Mouse (Mus musculus) splenic B cell, adult 2 months (primary cell): ENCODE results near the gene Gm12184.
"Not testable (repeated sequence)": the region's sequence is repeated elsewhere in the genome, so short reads cannot be mapped to it uniquely, and the experiment has no call there.

Experiments used
- DNase-seq: peaks from one replicate; pipeline ENCODE4 v3.0.0-alpha.2; 2011; ENCODE audit warnings: low read depth, low spot score
- H3K27me3 ChIP-seq: 2 replicates; pipeline ENCODE4 v1.6.1; 2012; ENCODE audit warnings: mild to moderate bottlenecking, low read length, moderate library complexity, mixed read lengths; ENCODE audit not compliant: control insufficient read depth, poor library complexity, insufficient read depth, severe bottlenecking
- H3K36me3 ChIP-seq: 2 replicates; pipeline ENCODE4 v1.6.1; 2012; ENCODE audit warnings: mild to moderate bottlenecking, low read length, moderate library complexity, mixed read lengths; ENCODE audit not compliant: control insufficient read depth, poor library complexity, insufficient read depth, severe bottlenecking

Gene Gm12184

DNA sequence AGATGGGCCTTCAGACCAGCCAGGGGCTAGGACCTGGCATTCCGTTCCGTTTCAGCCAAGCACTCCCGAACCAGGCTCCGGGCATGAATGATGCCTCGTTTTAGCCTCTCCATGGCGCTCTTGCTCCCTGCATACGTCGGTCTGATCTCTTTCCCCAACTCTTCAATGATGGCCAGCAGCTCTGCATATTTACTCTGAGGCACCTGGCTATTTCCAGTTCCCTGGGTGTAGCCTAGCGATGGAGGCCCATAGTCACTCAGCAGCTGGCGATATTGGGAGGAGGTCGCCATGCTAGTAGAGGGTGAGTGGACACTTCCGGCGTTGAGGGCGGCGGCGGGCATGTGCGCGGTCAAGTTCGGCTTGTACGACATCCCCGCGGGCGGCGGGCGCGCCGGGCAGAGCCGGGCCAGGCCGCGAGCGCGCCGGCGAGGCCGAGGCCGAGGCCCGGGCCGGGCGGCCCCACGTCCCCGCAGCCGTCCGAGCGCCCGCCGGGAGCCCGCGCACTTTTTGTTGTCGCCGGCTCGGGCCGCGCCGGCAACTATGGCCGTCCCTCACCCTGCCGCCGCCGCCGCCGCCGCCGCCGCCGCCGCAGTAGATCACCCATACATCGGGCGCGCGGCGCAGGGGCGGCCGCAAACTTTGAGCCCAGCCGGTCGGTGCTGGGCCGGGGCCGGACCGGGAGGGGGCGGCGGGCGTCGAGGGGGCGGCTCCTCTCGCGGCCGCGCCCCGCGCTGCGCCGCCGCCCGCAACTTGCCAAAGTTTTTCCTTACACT lies at the start of gene Gm12184, which contains the start of gene Trim7:
Gene Gm12184 (minus strand): TSS at position 677 of the 773 bp plus-strand sequence.
Gene Trim7 (plus strand): TSS at position 162 of the 773 bp plus-strand sequence.
- H3K36me3 ChIP-seq, DNase-seq, H3K27me3 ChIP-seq: not testable (repeated sequence)

DNA sequence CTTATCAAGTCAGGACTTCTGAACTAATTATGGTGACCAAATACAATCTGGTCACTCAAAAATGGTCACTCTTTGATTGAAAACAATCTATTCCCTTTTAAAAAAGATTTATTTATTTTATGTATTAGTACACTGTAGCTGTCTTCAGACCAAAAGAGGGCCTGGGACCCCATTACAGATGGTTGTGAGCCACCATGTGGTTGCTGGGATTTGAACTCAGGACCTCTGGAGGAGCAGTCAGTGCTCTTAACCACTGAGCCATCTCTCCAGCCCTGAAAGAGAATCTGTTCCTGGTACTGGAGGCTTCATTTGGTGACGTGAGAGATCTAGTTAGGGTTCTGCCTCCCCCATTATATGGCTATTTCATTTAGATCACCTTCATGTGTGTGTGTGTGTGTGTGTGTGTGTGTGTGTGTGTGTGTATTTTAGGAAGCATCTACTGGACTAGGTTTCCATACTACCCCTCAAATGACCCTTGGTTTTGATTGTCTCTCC lies 48.9 kb upstream of the Gm12184 start:
- not testable (repeated sequence) for H3K36me3 ChIP-seq, DNase-seq, H3K27me3 ChIP-seq

DNA sequence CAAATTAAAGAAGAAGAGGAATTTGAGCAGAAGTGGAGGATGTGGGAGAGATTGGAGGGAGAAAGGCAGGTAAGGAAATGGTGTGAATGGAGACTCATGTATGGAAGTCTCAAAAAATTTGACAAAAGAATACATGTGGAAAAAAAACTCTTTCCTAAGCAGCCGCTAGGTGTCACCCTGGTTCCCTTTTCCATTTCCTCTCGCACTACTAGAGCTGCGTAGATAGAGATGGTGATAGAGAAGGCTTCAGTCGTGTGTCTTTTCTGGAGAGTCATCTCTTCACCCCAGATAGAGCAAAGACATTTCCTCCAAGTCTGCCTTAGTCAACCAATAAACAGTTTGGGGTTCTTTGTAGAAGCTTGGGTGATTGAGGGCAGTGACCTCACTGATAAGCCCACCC lies 48.0 kb upstream of the Gm12184 start:
- Histone ChIP-seq H3K27me3 (no peaks in the 10 kb centered on the region), H3K36me3 (no peaks in the 10 kb centered on the region)
- peak; percentile 86 for DNase-seq

DNA sequence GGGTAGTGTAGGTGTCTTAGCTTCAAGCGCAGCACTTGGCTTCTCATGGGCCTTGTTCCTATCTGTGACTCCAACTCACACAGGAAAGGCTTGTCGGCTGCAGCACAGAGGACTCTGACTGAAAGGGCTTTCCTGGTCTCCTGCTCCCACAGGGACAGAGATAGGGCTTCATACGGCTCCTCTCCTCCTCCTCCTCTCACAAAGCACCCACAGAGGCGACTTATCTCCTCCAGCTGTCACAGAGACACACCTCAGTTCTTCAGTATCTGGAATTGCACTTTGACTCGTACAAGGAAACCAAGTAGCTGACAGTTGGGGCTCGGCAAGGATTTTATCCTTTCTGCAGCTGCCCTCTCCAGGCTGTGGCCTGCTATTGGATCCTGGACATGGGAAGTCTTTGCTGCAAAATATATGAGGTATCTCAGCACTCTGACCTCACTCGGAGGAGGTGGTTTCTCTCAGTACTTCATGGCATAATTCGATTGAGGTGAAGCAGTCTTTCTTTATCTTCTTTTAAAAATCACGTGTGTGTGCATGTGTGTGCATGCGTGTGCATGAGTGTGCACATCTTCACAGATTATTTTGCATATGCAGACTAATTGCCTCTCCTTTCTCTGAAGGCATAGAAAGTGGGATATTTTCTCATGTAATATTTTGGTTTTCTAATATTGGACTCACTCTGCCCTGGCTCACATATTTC lies 47.3 kb upstream of the Gm12184 start:
- no peak for DNase-seq
- Histone ChIP-seq H3K27me3 (no peaks in the 10 kb centered on the region), H3K36me3 (no peaks in the 10 kb centered on the region)

- Histone ChIP-seq H3K36me3 (no peaks in the 10 kb centered on the region), H3K27me3 (no peaks in the 10 kb centered on the region)
- DNase-seq = no peak
These were observed 46.3 kb upstream of the Gm12184 start for GRCm38 (mm10) chr11:48872695-48873300.

DNA sequence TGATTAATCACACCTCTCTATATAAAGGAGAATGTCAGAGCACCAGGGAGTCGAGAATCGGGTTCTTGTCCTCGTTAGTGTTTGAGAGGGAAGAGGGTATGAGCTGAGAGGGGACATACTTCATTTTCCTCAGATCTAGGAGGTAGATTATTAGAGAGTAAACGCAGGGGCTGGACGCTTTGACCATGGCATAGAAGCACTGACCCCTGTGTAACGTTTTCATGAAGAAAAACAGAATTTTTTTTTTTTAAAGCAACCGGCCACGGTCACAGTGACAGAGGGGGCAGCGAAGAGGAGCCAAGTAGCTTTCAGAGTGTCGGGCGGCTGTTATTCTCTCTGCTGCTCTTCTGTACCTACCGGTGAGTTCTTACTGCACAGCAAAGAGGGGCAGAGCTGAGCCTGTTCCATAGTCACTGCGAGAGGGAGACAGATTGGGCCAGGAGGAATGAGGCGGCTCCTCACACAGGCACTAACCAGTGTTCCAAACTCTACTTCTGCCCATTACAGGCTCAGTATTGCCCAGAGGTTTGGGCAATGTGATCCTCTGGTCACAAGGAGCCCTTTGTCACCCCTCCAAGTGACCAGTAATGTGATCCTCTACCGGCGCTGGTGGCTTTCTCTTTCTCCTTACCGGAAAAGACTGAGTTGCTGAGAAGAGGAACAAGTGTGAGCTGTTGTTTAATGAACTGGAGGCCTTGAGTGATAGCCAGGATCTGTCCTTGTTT lies 45.5 kb upstream of the Gm12184 start:
- Histone ChIP-seq H3K36me3 (no peaks in the 10 kb centered on the region), H3K27me3 (no peaks in the 10 kb centered on the region)
- peak; percentile 50 for DNase-seq

DNA sequence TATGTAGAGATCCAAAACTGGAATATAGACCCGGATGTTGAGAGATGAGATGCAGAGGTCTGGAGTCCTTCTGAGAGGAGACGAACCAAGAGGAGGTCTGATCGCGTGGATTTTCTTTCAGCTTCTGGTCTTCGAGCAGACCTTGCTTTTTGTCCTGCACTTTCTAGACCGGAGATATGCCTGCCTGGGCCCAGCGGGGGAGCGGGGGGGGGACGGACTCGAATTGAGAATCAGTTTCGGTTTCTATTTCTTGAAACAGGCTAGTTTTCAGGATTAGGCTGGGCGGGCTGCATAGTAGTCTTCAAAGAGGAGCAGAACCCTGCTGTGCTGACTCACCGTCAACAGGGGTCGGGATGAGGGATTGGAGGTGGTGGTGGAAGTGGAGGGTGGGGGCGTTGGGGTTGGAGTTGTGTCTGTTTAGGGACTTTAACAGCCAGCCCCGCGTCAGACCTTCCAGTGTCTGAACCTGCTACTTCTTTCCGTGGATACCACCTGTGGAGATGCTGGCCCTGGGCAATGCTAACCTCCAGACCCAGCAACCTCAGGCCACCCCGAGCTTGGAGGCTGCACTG lies 44.8 kb upstream of the Gm12184 start, which contains the start of gene Irgm1:
Gene Irgm1 (minus strand): TSS at position 483 of the 572 bp plus-strand sequence.
- Histone ChIP-seq H3K27me3 (no peaks in the 10 kb centered on the region), H3K36me3 (peaks cover 1% of the 10 kb centered on the region; the same call in 1 of the 2 replicates)
- peak; percentile 86 for DNase-seq

DNA sequence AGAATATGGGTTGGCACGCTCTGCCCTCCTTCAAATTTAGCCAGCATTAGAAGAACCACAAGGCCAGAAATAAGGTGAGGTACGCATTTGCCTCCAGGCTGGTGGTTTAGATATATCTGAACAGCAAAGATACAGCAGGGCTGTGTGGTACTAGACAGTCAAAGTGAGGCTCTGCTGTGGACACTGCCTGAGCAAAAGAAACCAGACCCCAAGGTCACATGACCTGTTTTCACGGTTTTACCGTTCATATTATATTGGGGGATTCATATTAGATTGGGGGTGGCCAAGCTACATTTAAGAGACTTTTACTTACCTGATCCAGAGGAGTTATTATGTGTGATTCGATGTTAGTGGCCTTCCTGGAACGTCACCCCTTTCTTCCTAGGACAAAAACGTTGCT lies 44.3 kb upstream of the Gm12184 start:
- no peak for DNase-seq
- H3K36me3 ChIP-seq = peaks cover 5% of the 10 kb centered on the region; the same call in 1 of the 2 replicates

GRCm38 (mm10) chr11:48869380-48870110 lies 43.1 kb upstream of the Gm12184 start:
- Histone ChIP-seq H3K27me3 (no peaks in the 10 kb centered on the region), H3K36me3 (peaks cover 6% of the 10 kb centered on the region; the same call in 1 of the 2 replicates)
- no peak for DNase-seq

More for the DNA sequence above, 44.3 kb upstream of the Gm12184 start:
- no peaks in the 10 kb centered on the region for H3K27me3 ChIP-seq

- no peak for DNase-seq
- H3K27me3 ChIP-seq = no peaks in the 10 kb centered on the region
- H3K36me3 ChIP-seq = peaks cover 6% of the 10 kb centered on the region; the same call in 1 of the 2 replicates
These were observed 40.0 kb upstream of the Gm12184 start for GRCm38 (mm10) chr11:48866481-48866880.

DNA sequence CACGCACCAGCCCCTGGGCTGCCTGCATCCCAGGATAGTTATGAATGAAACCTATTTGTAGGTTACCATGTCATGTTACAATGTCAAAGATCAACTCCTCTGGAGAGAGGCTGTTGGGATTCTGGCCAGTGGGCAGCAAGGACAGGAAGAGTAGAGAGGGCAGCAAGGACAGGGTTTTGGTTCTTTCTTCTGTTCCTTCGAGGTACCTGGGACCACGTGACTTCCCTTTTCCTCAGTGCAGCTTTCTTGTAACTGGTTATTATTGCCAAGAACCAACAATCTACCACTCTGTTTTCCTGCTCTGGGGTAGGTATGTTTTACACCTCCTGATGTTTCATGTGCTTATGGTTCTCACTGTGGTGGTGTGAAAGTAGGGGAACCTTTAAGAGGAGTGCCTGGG lies 37.4 kb upstream of the Gm12184 start:
- Histone ChIP-seq H3K27me3 (no peaks in the 10 kb centered on the region), H3K36me3 (peaks cover 6% of the 10 kb centered on the region; the same call in 1 of the 2 replicates)
- DNase-seq = no peak

- Histone ChIP-seq H3K36me3 (peaks cover 6% of the 10 kb centered on the region; the same call in 1 of the 2 replicates), H3K27me3 (no peaks in the 10 kb centered on the region)
- DNase-seq = no peak
These were observed 36.4 kb upstream of the Gm12184 start for GRCm38 (mm10) chr11:48862784-48863319.

DNA sequence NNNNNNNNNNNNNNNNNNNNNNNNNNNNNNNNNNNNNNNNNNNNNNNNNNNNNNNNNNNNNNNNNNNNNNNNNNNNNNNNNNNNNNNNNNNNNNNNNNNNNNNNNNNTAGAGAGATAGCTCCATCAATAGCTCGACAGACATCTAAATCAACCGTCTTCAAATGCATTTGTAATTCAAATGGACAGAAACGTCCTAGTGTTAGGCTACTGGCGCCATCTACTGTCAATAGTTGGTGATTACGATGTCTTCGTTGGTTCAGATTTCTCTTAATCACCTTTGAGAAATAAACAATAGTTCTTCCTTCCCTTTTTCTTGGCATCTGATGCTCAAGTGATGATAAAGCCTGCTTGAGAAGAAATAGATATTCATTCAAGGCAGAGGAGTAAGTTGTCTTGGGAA lies 32.6 kb upstream of the Gm12184 start:
- Histone ChIP-seq H3K27me3 (no peaks in the 10 kb centered on the region), H3K36me3 (no peaks in the 10 kb centered on the region)
- DNase-seq = peak; percentile 91
